Mouse (Mus musculus) heart, embryonic 12.5 days (tissue): ENCODE data around the gene Olfr1002. TPM values are rescaled to one million over a fixed set of nuclear protein-coding genes. Genes with fewer than 3 reads are reported as not detected.
"Not testable (repeated sequence)": the region's sequence is repeated elsewhere in the genome, so short reads cannot be mapped to it uniquely, and the experiment has no call there.

Experiments
- ATAC-seq: fragments of 200-750 bp; cut with Nextera tagmentation; 2 replicates; pipeline ENCODE4 v1.8.0; 2017; ENCODE audit warnings: moderate TSS enrichment, moderate library complexity; ENCODE audit not compliant: insufficient number of reproducible peaks, low FRiP score
- H3K27ac ChIP-seq: fragments of 300-500 bp; sonication (generic); 2 replicates; pipeline ENCODE4 v1.5.1; 2016; ENCODE audit warnings: mild to moderate bottlenecking, moderate library complexity; ENCODE audit not compliant: poor library complexity, severe bottlenecking
- H3K27me3 ChIP-seq: fragments of 300-500 bp; sonication (generic); replicated peaks from 2 replicates; pipeline ENCODE4 v1.6.1; 2016; ENCODE audit warnings: mild to moderate bottlenecking, moderate library complexity
- H3K36me3 ChIP-seq: fragments of 300-500 bp; sonication (generic); 2 replicates; pipeline ENCODE4 v1.6.1; 2016; ENCODE audit warnings: mild to moderate bottlenecking, moderate library complexity
- H3K4me1 ChIP-seq: fragments of 300-500 bp; sonication (generic); replicated peaks from 2 replicates; pipeline ENCODE4 v1.6.1; 2016; ENCODE audit warnings: mild to moderate bottlenecking
- H3K4me2 ChIP-seq: fragments of 300-500 bp; sonication (generic); 2 replicates; pipeline ENCODE4 v1.6.1; 2016; ENCODE audit warnings: mild to moderate bottlenecking, moderate library complexity
- H3K4me3 ChIP-seq: fragments of 300-500 bp; sonication (generic); 2 replicates; pipeline ENCODE4 v1.5.1; 2016; ENCODE audit warnings: mild to moderate bottlenecking
- H3K9ac ChIP-seq: fragments of 300-500 bp; sonication (generic); 2 replicates; pipeline ENCODE4 v1.6.1; 2016; ENCODE audit warnings: mild to moderate bottlenecking, moderate library complexity
- H3K9me3 ChIP-seq: fragments of 300-500 bp; sonication (generic); replicated peaks from 2 replicates; pipeline ENCODE4 v1.6.1; 2016; ENCODE audit warnings: mild to moderate bottlenecking, moderate library complexity
- WGBS: fragments of 180-500 bp; shearing (Covaris S2); methylation state at CpG from one replicate; pipeline ENCODE4 v1.1.7; 2016; 5-methylcytosine and 5-hydroxymethylcytosine counted together
- polyA plus RNA-seq: library from polyadenylated mRNA; unstranded; fragments of >200 nt; fragmentation: Nextera tagmentation; extraction: Ambion mirVana; gene quantifications from 2 replicates; pipeline ENCODE4 v1.2.1, GENCODE M21; 2016

The Olfr1002 gene
- polyA plus RNA-seq, result not detected in 2 replicates

- H3K4me1 ChIP-seq, result no peaks in the 10 kb centered on the region
- H3K9me3 ChIP-seq, result no peaks in the 10 kb centered on the region
- H3K4me3 ChIP-seq, result no peak within 1 kb of the TSS
- no peaks in the 10 kb centered on the region for H3K27me3 ChIP-seq
- ATAC-seq, result no peak
- no peak within 1 kb of the TSS for H3K9ac ChIP-seq
- WGBS, result 94% methylated on average over 1 of the region's 1 CpGs
- no peak within 1 kb of the TSS for H3K27ac ChIP-seq
- H3K36me3 ChIP-seq, result no peaks in the 10 kb centered on the region
- H3K4me2 ChIP-seq, result no peak within 1 kb of the TSS
These were observed at the start of gene Olfr1002 for GRCm38 (mm10) chr2:85650604-85651003. Olfr1002 (minus strand) TSS chr2:85650704.

DNA sequence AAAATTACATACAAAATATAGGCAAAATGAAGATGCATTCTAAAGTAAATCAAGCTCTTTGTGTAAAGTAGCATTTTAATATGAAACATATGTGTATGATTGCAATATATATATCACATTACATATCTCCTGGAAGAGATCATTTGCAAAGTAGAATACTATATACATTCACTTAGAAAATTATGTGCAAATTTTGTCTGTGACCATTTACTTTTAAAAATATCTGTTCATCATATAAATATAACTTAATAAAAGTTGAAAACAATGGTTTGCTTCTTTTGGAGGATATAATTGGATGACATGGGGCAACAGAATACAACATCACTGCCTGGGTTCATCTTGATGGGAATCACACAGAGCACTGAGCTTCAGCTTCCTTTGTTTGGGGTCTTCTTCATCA, 38.6 kb upstream of the Olfr1002 start, which contains the start of gene Olfr1008:
Gene Olfr1008, plus strand, starts transcription at position 301 of the 400 bp plus-strand sequence.
- H3K9ac ChIP-seq, result no peak within 1 kb of the TSS
- no peaks in the 10 kb centered on the region for H3K27me3 ChIP-seq
- ATAC-seq, result no peak
- H3K36me3 ChIP-seq, result no peaks in the 10 kb centered on the region
- H3K27ac ChIP-seq, result no peak within 1 kb of the TSS
- no peak within 1 kb of the TSS for H3K4me3 ChIP-seq
- H3K4me2 ChIP-seq, result no peak within 1 kb of the TSS
- H3K9me3 ChIP-seq, result peaks cover 3% of the 10 kb centered on the region
- H3K4me1 ChIP-seq, result no peaks in the 10 kb centered on the region

DNA sequence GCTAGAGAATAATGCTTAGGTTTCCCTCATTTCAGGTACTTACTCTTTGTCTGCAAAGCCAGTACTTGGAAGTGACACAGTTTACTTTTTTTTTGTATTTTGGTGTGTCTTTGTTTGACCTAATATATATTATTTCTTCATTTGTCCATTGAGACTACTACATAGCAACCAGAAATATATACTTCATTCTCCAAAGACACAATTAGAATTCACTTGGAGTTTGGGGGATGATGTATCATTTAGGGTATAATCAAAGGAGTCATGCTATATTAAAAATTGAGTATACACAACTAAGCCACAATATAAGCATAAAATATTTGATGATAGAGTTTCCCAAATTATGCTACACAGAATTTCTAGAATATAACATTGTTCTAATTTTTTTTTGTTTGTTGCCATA, 28.2 kb upstream of the Olfr1002 start, which contains the start of gene Olfr1006:
Gene Olfr1006, minus strand, starts transcription at position 101 of the 400 bp plus-strand sequence.
- ATAC-seq, result no peak
- no peak within 1 kb of the TSS for H3K4me3 ChIP-seq
- H3K27ac ChIP-seq, result no peak within 1 kb of the TSS
- no peaks in the 10 kb centered on the region for H3K4me1 ChIP-seq
- no peaks in the 10 kb centered on the region for H3K27me3 ChIP-seq
- no peak within 1 kb of the TSS for H3K4me2 ChIP-seq
- H3K9me3 ChIP-seq, result no peaks in the 10 kb centered on the region
- no peak within 1 kb of the TSS for H3K9ac ChIP-seq
- H3K36me3 ChIP-seq, result no peaks in the 10 kb centered on the region

DNA sequence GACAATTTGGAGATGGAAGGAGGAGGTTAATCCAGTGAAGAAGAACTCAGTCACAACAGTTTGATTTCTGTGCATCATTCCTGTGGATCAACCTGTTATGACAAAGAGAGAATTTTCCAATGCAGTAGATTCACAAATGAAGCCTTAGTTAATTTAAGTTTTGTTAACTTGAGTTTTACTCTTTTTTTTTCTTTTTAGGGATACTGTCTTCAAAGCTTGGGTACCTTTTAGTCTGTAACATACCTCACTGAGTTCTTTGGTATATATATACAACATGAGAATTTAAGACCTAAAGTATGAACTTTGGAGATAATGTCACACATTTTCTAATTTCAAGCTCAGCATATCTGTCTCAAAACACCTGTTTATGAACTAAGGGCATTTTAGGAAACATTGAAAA, 13.9 kb upstream of the Olfr1002 start, which contains the start of gene Olfr154:
Gene Olfr154, minus strand, starts transcription at position 101 of the 400 bp plus-strand sequence.
- not testable (repeated sequence) for H3K4me3 ChIP-seq, H3K9ac ChIP-seq, H3K4me2 ChIP-seq, H3K27me3 ChIP-seq, H3K4me1 ChIP-seq, H3K27ac ChIP-seq, H3K9me3 ChIP-seq, H3K36me3 ChIP-seq, ATAC-seq

GRCm38 (mm10) chr2:85611803-85612202, 38.7 kb downstream of the Olfr1002 start, which contains the start of gene Olfr1000:
Olfr1000 (minus strand) TSS chr2:85611903.
- 50% methylated on average over 1 of the region's 1 CpGs for WGBS
- H3K4me3 ChIP-seq, result no peak within 1 kb of the TSS
- H3K27ac ChIP-seq, result no peak within 1 kb of the TSS
- ATAC-seq, result no peak
- H3K27me3 ChIP-seq, result no peaks in the 10 kb centered on the region
- H3K4me1 ChIP-seq, result no peaks in the 10 kb centered on the region
- H3K9ac ChIP-seq, result no peak within 1 kb of the TSS
- no peak within 1 kb of the TSS for H3K4me2 ChIP-seq
- H3K9me3 ChIP-seq, result no peaks in the 10 kb centered on the region
- H3K36me3 ChIP-seq, result no peaks in the 10 kb centered on the region

Other genes starting within 250 kb of the Olfr1002 start
- not detected in 2 replicates for gene Olfr992, start 241.2 kb downstream of the Olfr1002 start, polyA plus RNA-seq
- not detected in 2 replicates for gene Olfr993, start 235.8 kb downstream of the Olfr1002 start, polyA plus RNA-seq
- gene Olfr994, start 214.3 kb downstream of the Olfr1002 start, polyA plus RNA-seq, result not detected in 2 replicates
- gene Olfr995, start 207.1 kb downstream of the Olfr1002 start, polyA plus RNA-seq, result not detected in 2 replicates
- gene 4833423E24Rik, start 131.7 kb downstream of the Olfr1002 start, polyA plus RNA-seq, result not detected in 2 replicates
- gene Olfr996, start 71.5 kb downstream of the Olfr1002 start, polyA plus RNA-seq, result not detected in 2 replicates
- gene Olfr998, start 61.8 kb downstream of the Olfr1002 start, polyA plus RNA-seq, result not detected in 2 replicates
- gene Olfr1000, start 38.8 kb downstream of the Olfr1002 start, polyA plus RNA-seq, result not detected in 2 replicates
- not detected in 2 replicates for gene Olfr154, start 13.8 kb upstream of the Olfr1002 start, polyA plus RNA-seq
- gene Olfr1006, start 28.1 kb upstream of the Olfr1002 start, polyA plus RNA-seq, result not detected in 2 replicates
- not detected in 2 replicates for gene Olfr1008, start 38.7 kb upstream of the Olfr1002 start, polyA plus RNA-seq
- not detected in 2 replicates for gene Olfr1009, start 64.7 kb upstream of the Olfr1002 start, polyA plus RNA-seq
- not detected in 2 replicates for gene Olfr1012, start 112.1 kb upstream of the Olfr1002 start, polyA plus RNA-seq
- not detected in 2 replicates for gene Olfr1013, start 116.4 kb upstream of the Olfr1002 start, polyA plus RNA-seq
- not detected in 2 replicates for gene Olfr1014, start 122.0 kb upstream of the Olfr1002 start, polyA plus RNA-seq
- gene Olfr1015, start 131.3 kb upstream of the Olfr1002 start, polyA plus RNA-seq, result not detected in 2 replicates
- not detected in 2 replicates for gene Olfr1016, start 151.8 kb upstream of the Olfr1002 start, polyA plus RNA-seq
- not detected in 2 replicates for gene Olfr1018, start 167.8 kb upstream of the Olfr1002 start, polyA plus RNA-seq
- gene Olfr1019, start 194.8 kb upstream of the Olfr1002 start, polyA plus RNA-seq, result not detected in 2 replicates
- gene Olfr1020, start 196.3 kb upstream of the Olfr1002 start, polyA plus RNA-seq, result not detected in 2 replicates
- gene Olfr1022, start 217.9 kb upstream of the Olfr1002 start, polyA plus RNA-seq, result not detected in 2 replicates
- gene Olfr1023, start 234.9 kb upstream of the Olfr1002 start, polyA plus RNA-seq, result not detected in 2 replicates